Mouse (Mus musculus) MEL (cell line): ENCODE results near the gene Pigr. TPM values are rescaled to one million over a fixed set of nuclear protein-coding genes. Genes with fewer than 3 reads are reported as not detected.

ENCODE experiments used
- DNase-seq: peaks from one replicate; pipeline ENCODE4 v3.0.0; 2011; ENCODE audit warnings: low read depth, low spot score
- H3K27ac ChIP-seq: 2 replicates; pipeline ENCODE4 v1.5.1; 2012; ENCODE audit warnings: low read depth, mild to moderate bottlenecking, control low read depth, low read length, moderate library complexity; ENCODE audit not compliant: control insufficient read depth
- H3K27me3 ChIP-seq, 2 experiments: fragments of 150-350 bp in 1 of 2; sonication (generic) in 1 of 2; 2 replicates each; pipeline ENCODE4 v1.6.1; 2012; ENCODE audit warnings: low read length in 2 of 2, mild to moderate bottlenecking in 2 of 2, improper control_type of control experiment in 1 of 2, moderate library complexity in 1 of 2; ENCODE audit not compliant: insufficient read depth in 2 of 2, control insufficient read depth in 1 of 2
- H3K36me3 ChIP-seq, 2 experiments: 2 replicates each; pipeline ENCODE4 v1.6.1; 2012 to 2014; ENCODE audit warnings: low read length in 2 of 2, improper control_type of control experiment in 1 of 2, inconsistent platforms in 1 of 2, mild to moderate bottlenecking in 1 of 2; ENCODE audit not compliant: insufficient read depth in 2 of 2, control insufficient read depth in 1 of 2
- H3K4me1 ChIP-seq, 2 experiments: fragments of 150-350 bp in 1 of 2; sonication (generic) in 1 of 2; 2 replicates each; pipeline ENCODE4 v1.6.1; 2012; ENCODE audit warnings: low read length in 2 of 2, improper control_type of control experiment in 1 of 2, mild to moderate bottlenecking in 1 of 2; ENCODE audit not compliant: insufficient read depth in 2 of 2, control insufficient read depth in 1 of 2
- H3K4me3 ChIP-seq, 2 experiments: fragments of 150-350 bp in 1 of 2; sonication (generic) in 1 of 2; 2 replicates each; pipeline ENCODE4 v1.5.1; 2012; ENCODE audit warnings: low read depth in 2 of 2, low read length in 2 of 2, mild to moderate bottlenecking in 2 of 2, moderate library complexity in 2 of 2, control low read depth in 1 of 2, improper control_type of control experiment in 1 of 2; ENCODE audit not compliant: control insufficient read depth in 1 of 2, insufficient read depth in 1 of 2
- H3K79me2 ChIP-seq: 2 replicates; pipeline ENCODE4 v1.6.1; 2012; ENCODE audit warnings: mild to moderate bottlenecking, low read length, moderate library complexity; ENCODE audit not compliant: control insufficient read depth, poor library complexity, insufficient read depth
- H3K9ac ChIP-seq: 2 replicates; pipeline ENCODE4 v1.6.1; 2012; ENCODE audit warnings: low read depth, mild to moderate bottlenecking, control low read depth, low read length, moderate library complexity; ENCODE audit not compliant: control insufficient read depth, poor library complexity, severe bottlenecking
- H3K9me3 ChIP-seq: fragments of 150-350 bp; sonication (generic); replicated peaks from 2 replicates; pipeline ENCODE4 v1.6.1; 2012; ENCODE audit warnings: mild to moderate bottlenecking, low read length, improper control_type of control experiment, moderate library complexity; ENCODE audit not compliant: insufficient read depth
- BHLHE40 ChIP-seq: IDR thresholded peaks from 2 replicates; pipeline ENCODE4 v1.6.1; 2012; ENCODE audit warnings: low read depth, mild to moderate bottlenecking, inconsistent platforms, low read length, improper control_type of control experiment, borderline replicate concordance
- CTCF ChIP-seq, 3 experiments: IDR thresholded peaks in 2 of 3; conservative IDR thresholded peaks in 1 of 3; 2 replicates each; pipeline ENCODE4 v1.5.1; 2011 to 2012; ENCODE audit warnings: low read length in 3 of 3, low read depth in 2 of 3, mild to moderate bottlenecking in 2 of 3, improper control_type of control experiment in 1 of 3, inconsistent platforms in 1 of 3, mixed read lengths in 1 of 3, moderate library complexity in 1 of 3; ENCODE audit not compliant: control insufficient read depth in 1 of 3, insufficient read depth in 1 of 3, poor library complexity in 1 of 3, severe bottlenecking in 1 of 3
- EP300 ChIP-seq, 2 experiments: IDR thresholded peaks; 2 replicates each; pipeline ENCODE4 v1.6.1; 2011; ENCODE audit warnings: improper control_type of control experiment in 2 of 2, low read length in 2 of 2, low read depth in 1 of 2, mild to moderate bottlenecking in 1 of 2
- KAT2A ChIP-seq: conservative IDR thresholded peaks from 2 replicates; pipeline ENCODE4 v1.6.1; 2012; ENCODE audit warnings: low read depth, low read length, improper control_type of control experiment, inconsistent platforms
- MYB ChIP-seq: IDR thresholded peaks from 2 replicates; pipeline ENCODE4 v1.6.1; 2011; ENCODE audit warnings: mild to moderate bottlenecking, low read depth, low read length, improper control_type of control experiment
- NRF1 ChIP-seq: IDR thresholded peaks from 2 replicates; pipeline ENCODE4 v1.6.1; 2014; ENCODE audit warnings: low read depth, mild to moderate bottlenecking, inconsistent platforms, low read length, improper control_type of control experiment, moderate library complexity; ENCODE audit not compliant: poor library complexity, insufficient read depth, severe bottlenecking
- POLR2AphosphoS2 ChIP-seq: IDR thresholded peaks from 2 replicates; pipeline ENCODE4 v1.6.1; 2011; ENCODE audit warnings: low read length, improper control_type of control experiment
- RAD21 ChIP-seq: IDR thresholded peaks from 2 replicates; pipeline ENCODE4 v1.6.1; 2011; ENCODE audit warnings: mild to moderate bottlenecking, low read depth, low read length, improper control_type of control experiment
- SMC3 ChIP-seq: IDR thresholded peaks from 2 replicates; pipeline ENCODE4 v1.6.1; 2011; ENCODE audit warnings: low read depth, low read length, improper control_type of control experiment
- TCF12 ChIP-seq: IDR thresholded peaks from 2 replicates; pipeline ENCODE4 v1.6.1; 2014; ENCODE audit warnings: low read depth, mild to moderate bottlenecking, inconsistent platforms, low read length, improper control_type of control experiment, moderate library complexity
- ZC3H11A ChIP-seq: IDR thresholded peaks from 2 replicates; pipeline ENCODE4 v1.6.1; 2012; ENCODE audit warnings: low read depth, mild to moderate bottlenecking, inconsistent platforms, low read length, improper control_type of control experiment
- ZNF384 ChIP-seq: IDR thresholded peaks from 2 replicates; pipeline ENCODE4 v1.6.1; 2012; ENCODE audit warnings: low read depth, mild to moderate bottlenecking, inconsistent platforms, low read length, improper control_type of control experiment
- polyA plus RNA-seq, 2 experiments: library from polyadenylated mRNA; stranded (reverse) in 1 of 2; unstranded in 1 of 2; fragments of >175 nt in 1 of 2; fragments of >200 nt in 1 of 2; gene quantifications; 2 replicates each; pipeline versions ENCODE4 v1.2.1 to v1.2.4; 2012; ENCODE audit warnings: low replicate concordance in 2 of 2, low read depth in 1 of 2; ENCODE audit not compliant: insufficient read length in 2 of 2, insufficient read depth in 1 of 2, missing spikeins in 1 of 2
- total RNA-seq: library from RNA; depleted of rRNA; stranded (reverse); fragments of 300-350 nt; gene quantifications from 2 replicates; pipeline ENCODE4 v1.2.3, GENCODE M21; 2012

Pigr gene
- total and polyA plus RNA-seq, 3 experiments: not detected

GRCm38 (mm10) chr1:130865541-130866221 lies 39.2 kb downstream of the Pigr start, which contains the start of gene Fcmr:
TSS of gene Fcmr (plus strand) at chr1:130865669.
- DNase-seq: no peak
- Histone ChIP-seq H3K4me3 (no peak within 1 kb of the TSS), H3K9ac (no peak within 1 kb of the TSS), H3K36me3 (no peaks in the 10 kb centered on the region), H3K27me3 (peaks cover 0 to 2% of the 10 kb centered on the region in 2 experiments; a peak in 3 of 4 replicates), H3K27ac (no peak within 1 kb of the TSS), H3K9me3 (no peaks in the 10 kb centered on the region), H3K4me1 (0 out of 4 replicates have a peak, but pooled peaks cover 0 to 2% of the 10 kb centered on the region in 2 experiments), H3K79me2 (no peaks in the 10 kb centered on the region)
- TF ChIP-seq POLR2AphosphoS2 (no peak), BHLHE40 (no peak), KAT2A (no peak), TCF12 (no peak), NRF1 (no peak), ZNF384 (no peak)

DNA sequence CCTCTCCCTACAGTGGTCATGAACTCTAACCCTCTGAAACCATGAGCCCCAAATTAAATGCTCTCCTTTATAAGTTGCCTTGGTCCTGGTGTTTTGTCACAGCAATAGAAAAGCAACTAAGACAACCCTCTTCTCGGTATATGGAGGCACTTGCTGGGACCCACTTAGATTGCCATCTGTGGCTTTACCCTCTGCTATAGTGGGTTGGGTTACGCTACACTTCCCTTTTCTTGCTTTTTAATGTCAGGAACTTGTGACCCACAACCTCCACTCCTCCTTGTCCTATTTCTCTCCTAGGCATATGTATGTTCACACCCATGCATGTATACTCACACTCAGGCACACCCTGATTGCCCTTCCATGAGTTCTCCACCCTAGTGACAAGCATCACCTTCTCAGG lies 46.4 kb downstream of the Pigr start:
- H3K9me3 ChIP-seq: no peaks in the 10 kb centered on the region
- peaks cover 0 to 2% of the 10 kb centered on the region in 2 experiments; a peak in 2 of 4 replicates for H3K27me3 ChIP-seq
- no peaks in the 10 kb centered on the region for H3K4me1 ChIP-seq
- no peak overlapping the region for H3K9ac ChIP-seq
- no peak for TF ChIP-seq BHLHE40
- peak in 1 of 2 experiments; percentile 41; a peak in 1 of 4 replicates for TF ChIP-seq EP300 (IDR thresholded peaks at IDR 0.05; ENCODE audit: low read depth in 1 of 2, low read length in 2 of 2)
- no peaks in the 10 kb centered on the region for H3K79me2 ChIP-seq
- no peak overlapping the region for H3K27ac ChIP-seq
- no peak overlapping the region for H3K4me3 ChIP-seq
- peak; percentile 63 for DNase-seq
- no peaks in the 10 kb centered on the region for H3K36me3 ChIP-seq

- no peaks in the 10 kb centered on the region for H3K4me1 ChIP-seq
- peak; percentile 67 for TF ChIP-seq SMC3
- TF ChIP-seq CTCF (IDR thresholded peaks at IDR 0.05 in 2 of 3, conservative IDR thresholded peaks at IDR 0.05 in 1 of 3; ENCODE audit: control insufficient read depth in 1 of 3, insufficient read depth in 1 of 3, low read depth in 2 of 3, low read length in 3 of 3, poor library complexity in 1 of 3, severe bottlenecking in 1 of 3): peak; percentile 57 to 77 (median 66)
- TF ChIP-seq MYB: no peak
- TF ChIP-seq ZC3H11A: peak; percentile 45; the same call in 1 of the 2 replicates
- peak; percentile 66 for TF ChIP-seq RAD21
- TF ChIP-seq, all 39 proteins: peak for 4
- no peak overlapping the region for H3K27ac ChIP-seq
- H3K79me2 ChIP-seq: no peaks in the 10 kb centered on the region
- H3K9me3 ChIP-seq: no peaks in the 10 kb centered on the region
- no peak overlapping the region for H3K9ac ChIP-seq
- H3K4me3 ChIP-seq: no peak overlapping the region
- no peaks in the 10 kb centered on the region; a peak in 1 of 4 replicates for H3K27me3 ChIP-seq
- H3K36me3 ChIP-seq: no peaks in the 10 kb centered on the region
- DNase-seq: peak; percentile 55
Observed at GRCm38 (mm10) chr1:130875139-130875538, 48.7 kb downstream of the Pigr start.
